Mouse (Mus musculus): ENCODE measurements at regions not wholly inside any gene's neighbourhood (a gene's known extent, or its start where the extent isn't known, plus 50 kb on each side); places are given as distances from the start of the nearest gene placed in this dataset.
A peak's percentile ranks its signal among the peaks of the same experiment; 100 is the strongest.

GRCm38 (mm10) chr4:150721619-150722283 lies 69.8 kb upstream of the Slc45a1 start:
- DNase-seq = no peak

DNA sequence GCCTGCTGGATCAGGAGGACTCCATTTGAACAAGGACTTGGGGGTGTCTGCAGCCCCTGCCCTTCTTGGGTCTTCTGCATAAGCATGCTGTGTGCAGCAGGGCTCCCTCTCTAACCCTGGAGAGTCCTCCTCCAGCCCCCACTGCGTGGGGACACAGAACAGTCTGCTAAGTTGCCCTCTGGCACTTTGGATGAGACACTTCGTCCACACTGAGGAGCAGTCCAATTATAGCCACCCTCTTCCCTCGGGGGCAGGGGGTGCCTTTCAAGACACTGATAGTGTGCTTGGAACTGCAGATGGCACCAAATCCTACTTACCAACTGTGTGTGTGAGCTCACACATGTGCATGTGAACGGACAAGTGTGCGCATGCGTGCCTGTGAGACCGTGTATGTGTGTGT lies 65.9 kb upstream of the Slc45a1 start:
- DNase-seq = no peak

GRCm38 (mm10) chr4:150715051-150715450 lies 63.1 kb upstream of the Slc45a1 start:
- DNase-seq = no peak

DNA sequence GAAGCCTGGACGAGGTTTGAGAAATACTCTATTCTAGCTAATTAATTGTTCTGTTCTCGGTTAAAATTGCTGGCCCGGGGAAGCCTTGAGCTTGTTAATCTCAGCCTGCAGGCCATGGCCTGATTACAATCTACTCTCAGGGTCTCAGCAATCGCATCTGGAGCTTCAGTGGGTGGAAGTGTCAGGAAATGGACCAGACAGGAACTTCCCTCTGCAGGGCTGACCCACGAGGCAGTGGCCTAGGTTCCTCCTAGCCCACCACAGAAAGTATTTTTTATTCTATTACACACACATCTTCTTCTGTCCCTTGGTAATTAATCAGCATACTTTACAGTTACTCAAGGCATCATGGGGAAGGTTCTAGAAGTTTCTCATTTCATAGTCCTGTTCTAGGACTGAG lies 61.3 kb upstream of the Slc45a1 start:
- DNase-seq = peak; percentile 70

- DNase-seq = peak; percentile 41
Measured at GRCm38 (mm10) chr4:150712856-150713255, 60.9 kb upstream of the Slc45a1 start.

DNA sequence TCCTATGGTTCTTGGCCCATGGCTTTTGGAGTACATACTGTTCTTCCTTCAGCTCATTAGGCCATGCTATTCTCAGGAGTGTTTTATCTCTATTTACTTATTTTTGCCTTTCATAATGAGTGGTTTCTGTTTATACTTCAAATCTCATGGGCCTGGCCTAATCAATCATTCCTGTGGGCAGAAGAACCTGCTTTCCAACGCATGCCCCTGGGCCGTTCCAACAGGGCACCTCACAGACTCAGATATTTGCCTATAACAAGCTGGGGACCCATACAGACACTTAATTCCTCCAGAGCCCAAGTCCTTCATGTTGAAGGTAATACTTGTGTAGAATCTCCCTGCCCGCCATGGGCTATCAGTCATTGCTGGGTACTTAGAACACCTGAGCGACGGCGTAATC lies 59.7 kb upstream of the Slc45a1 start:
- DNase-seq = no peak

DNA sequence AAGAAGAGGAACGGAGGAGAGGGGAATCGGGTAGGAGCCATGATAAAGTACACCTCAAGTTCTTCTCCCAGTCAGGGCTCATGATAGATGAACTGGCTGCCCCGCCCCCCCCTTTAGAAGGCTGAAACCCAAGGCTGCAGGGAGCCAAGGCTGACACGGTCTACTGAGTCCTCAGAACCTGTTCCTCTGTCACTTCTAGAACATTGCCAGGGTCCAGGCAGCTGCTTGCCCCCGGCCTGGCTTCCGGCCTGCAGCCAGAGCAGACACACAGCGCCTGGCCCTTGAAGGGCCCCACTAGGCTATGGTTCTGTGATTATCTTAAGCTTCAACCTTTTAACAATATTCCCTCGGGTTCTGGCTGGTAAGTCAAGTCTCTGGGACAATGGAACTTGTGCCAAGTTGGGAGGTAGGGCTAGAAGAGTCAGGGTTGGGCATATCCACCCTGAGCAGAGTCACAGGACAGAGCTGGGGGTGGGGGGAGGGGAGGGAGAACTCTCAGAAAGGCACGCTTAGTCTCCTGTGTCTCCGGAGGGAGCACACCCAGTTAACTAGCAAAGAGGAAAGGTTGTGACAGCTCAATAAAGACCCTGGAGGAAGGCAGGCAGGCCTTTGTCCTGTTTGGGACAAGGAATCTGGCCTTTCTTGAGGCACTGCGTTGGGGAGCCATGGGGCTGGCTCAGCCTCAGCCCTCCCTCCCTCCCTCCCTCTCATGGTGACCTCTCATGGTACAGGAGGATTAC lies 57.6 kb upstream of the Slc45a1 start:
- no peak for DNase-seq

DNA sequence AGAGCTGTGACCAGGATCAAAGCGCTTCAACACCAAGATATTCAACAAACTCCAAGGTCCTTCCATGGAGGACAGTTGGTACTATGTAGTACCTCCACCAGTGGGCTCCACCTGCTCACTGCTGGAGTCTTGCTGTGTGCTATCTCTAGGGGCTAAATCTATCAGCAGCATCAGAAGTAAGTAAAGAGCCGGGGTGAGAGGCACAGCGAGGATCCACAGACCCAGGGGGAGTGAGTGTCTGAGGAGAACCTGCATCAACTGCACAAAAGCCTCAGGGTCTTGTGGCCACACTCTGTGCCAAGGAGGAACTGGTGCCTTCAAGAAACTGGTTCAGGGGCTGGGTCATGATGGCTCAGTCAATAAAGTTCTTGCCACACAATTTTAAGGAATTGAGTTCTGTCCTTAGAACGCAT lies 56.6 kb upstream of the Slc45a1 start:
- no peak for DNase-seq

DNA sequence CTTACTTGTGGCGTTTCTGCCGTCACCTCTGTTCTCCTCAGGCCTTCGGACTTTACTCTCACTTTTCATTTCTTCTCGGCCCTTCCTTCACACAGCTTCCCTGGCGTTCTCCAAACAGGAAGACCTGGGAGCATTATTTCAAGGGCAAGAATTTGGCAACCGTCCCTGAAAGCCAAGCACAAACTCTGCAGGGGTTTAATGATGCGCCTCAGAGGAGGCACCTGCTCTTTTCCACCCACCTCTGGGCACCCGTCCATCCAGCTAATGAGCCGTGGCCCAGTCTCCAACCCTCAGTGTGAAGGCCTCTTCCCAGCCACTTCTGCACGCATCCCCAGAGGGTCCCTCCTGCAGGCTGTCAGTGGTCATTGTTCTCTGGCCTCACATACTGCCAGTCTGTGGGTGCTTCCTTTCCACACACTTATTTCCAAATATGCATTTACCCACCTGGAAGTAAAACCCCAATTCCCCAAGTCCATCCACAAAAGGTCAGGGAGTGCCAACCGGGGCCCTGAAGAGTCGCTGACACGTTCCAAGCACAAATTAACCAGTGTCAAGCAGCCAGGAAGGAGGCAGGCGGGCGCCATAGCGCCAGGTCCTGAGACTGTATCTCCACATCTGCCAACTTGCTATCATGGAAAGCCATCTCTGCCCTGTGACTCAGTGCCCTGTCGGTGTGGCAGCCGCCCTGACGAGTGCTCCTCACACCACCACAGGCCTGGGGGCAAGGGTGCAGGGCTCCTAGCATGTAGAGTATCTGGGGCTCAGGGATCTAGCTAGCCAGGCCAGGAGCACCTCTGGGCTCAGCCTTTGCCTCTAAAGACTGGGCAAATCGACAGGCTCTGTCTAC lies 56.0 kb upstream of the Slc45a1 start:
- DNase-seq = no peak

- DNase-seq = no peak
Measured at GRCm38 (mm10) chr4:150706793-150707724, 55.1 kb upstream of the Slc45a1 start.

GRCm38 (mm10) chr4:150706291-150706690 lies 54.3 kb upstream of the Slc45a1 start:
- DNase-seq = no peak

DNA sequence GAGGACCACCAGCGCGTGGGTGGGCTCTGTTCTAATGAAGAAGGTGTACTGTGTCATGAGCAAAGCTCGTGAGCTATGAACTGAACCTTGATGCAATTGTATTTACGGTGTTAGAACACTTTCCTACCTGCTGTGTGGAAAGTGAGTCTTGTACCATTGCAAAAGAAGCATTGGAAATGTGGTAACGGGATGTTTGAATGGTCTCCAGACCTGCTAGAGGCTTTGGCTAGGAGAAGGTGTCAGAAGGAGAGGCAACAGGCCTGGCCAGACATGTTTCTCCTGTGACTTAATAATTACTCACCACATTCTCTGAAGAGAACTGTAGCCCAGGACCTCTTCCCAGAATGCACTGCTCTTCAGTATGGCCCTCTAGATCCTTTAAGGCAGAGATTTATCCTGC lies 51.3 kb upstream of the Slc45a1 start:
- DNase-seq = no peak
